Comparison of ENCODE assay signal across 14 mouse cellular contexts in genomic region chr12:54002496-54002895, GRCm38 (mm10).
A peak's percentile ranks its signal among the peaks of the same experiment; 100 is the strongest.
DNase-seq lines count a peak whose midpoint lies in the region; ATAC-seq lines count a peak whose summit lies in the region.
"Had no signal": no experiment of that assay in that cellular context is flagged by ENCODE, and none has a peak within 500 bp of the region (broad histone marks: within the 10 kb centered on the region; RNA-seq: fewer than 3 reads in every experiment).

No protein-coding gene starts in this region.

- H3K36me3 ChIP-seq in hindbrain, embryonic 11.5 days (ENCODE audit: control insufficient read depth, insufficient read depth, low read length), result no peaks in the 10 kb centered on the region
- H3K36me3 ChIP-seq in hindbrain, embryonic 12.5 days, result 0 out of 2 replicates have a peak, but pooled peaks cover 4% of the 10 kb centered on the region
- H3K36me3 ChIP-seq in midbrain, embryonic 10.5 days, result peaks cover 21% of the 10 kb centered on the region
- no peaks in the 10 kb centered on the region for H3K36me3 ChIP-seq in midbrain, embryonic 15.5 days (replicated peaks)
- H3K36me3 ChIP-seq in forebrain, embryonic 15.5 days, result peaks cover 3% of the 10 kb centered on the region; the same call in 1 of the 2 replicates
- H3K36me3 ChIP-seq in neural tube, embryonic 15.5 days, result no peaks in the 10 kb centered on the region
- H3K36me3 ChIP-seq: heart, embryonic 13.5 days; hindbrain, embryonic 15.5 days; limb, embryonic 10.5 days; lung, embryonic 15.5 days had no signal

- ATAC-seq in hindbrain, embryonic 11.5 days (ENCODE audit: low FRiP score), result no peak
- no peak for ATAC-seq in hindbrain, embryonic 12.5 days (ENCODE audit: low FRiP score)
- ATAC-seq in midbrain, embryonic 15.5 days (replicated peaks), result no peak
- ATAC-seq in forebrain, embryonic 15.5 days (replicated peaks), result no peak
- no peak for ATAC-seq in neural tube, embryonic 15.5 days (ENCODE audit: low FRiP score)

- no peak overlapping the region for H3K27ac ChIP-seq in hindbrain, embryonic 11.5 days (ENCODE audit: low read depth, low read length)
- H3K27ac ChIP-seq in hindbrain, embryonic 12.5 days, result no peak overlapping the region
- H3K27ac ChIP-seq in midbrain, embryonic 10.5 days (replicated peaks), result no peak overlapping the region
- no peak overlapping the region for H3K27ac ChIP-seq in midbrain, embryonic 15.5 days
- no peak overlapping the region for H3K27ac ChIP-seq in forebrain, embryonic 15.5 days (replicated peaks)
- H3K27ac ChIP-seq in neural tube, embryonic 15.5 days (replicated peaks), result no peak overlapping the region
- H3K27ac ChIP-seq: heart, embryonic 13.5 days; hindbrain, embryonic 15.5 days; limb, embryonic 10.5 days; lung, embryonic 15.5 days had no signal

- no peak overlapping the region for H3K4me3 ChIP-seq in hindbrain, embryonic 11.5 days (ENCODE audit: low read depth, low read length)
- H3K4me3 ChIP-seq in hindbrain, embryonic 12.5 days, result no peak overlapping the region
- no peak overlapping the region for H3K4me3 ChIP-seq in midbrain, embryonic 10.5 days
- no peak overlapping the region for H3K4me3 ChIP-seq in midbrain, embryonic 15.5 days
- H3K4me3 ChIP-seq in forebrain, embryonic 15.5 days, result no peak overlapping the region
- no peak overlapping the region for H3K4me3 ChIP-seq in neural tube, embryonic 15.5 days (replicated peaks)
- H3K4me3 ChIP-seq: heart, embryonic 13.5 days; hindbrain, embryonic 15.5 days; limb, embryonic 10.5 days; lung, embryonic 15.5 days had no signal

- H3K9me3 ChIP-seq in hindbrain, embryonic 11.5 days (ENCODE audit: control insufficient read depth, low read length), result no peaks in the 10 kb centered on the region
- no peaks in the 10 kb centered on the region for H3K9me3 ChIP-seq in hindbrain, embryonic 12.5 days (replicated peaks)
- H3K9me3 ChIP-seq in midbrain, embryonic 10.5 days (replicated peaks), result no peaks in the 10 kb centered on the region
- H3K9me3 ChIP-seq in midbrain, embryonic 15.5 days, result no peaks in the 10 kb centered on the region
- no peaks in the 10 kb centered on the region for H3K9me3 ChIP-seq in forebrain, embryonic 15.5 days
- no peaks in the 10 kb centered on the region for H3K9me3 ChIP-seq in neural tube, embryonic 15.5 days (replicated peaks)
- H3K9me3 ChIP-seq: heart, embryonic 13.5 days; hindbrain, embryonic 15.5 days; limb, embryonic 10.5 days; lung, embryonic 15.5 days had no signal

- H3K4me1 ChIP-seq in hindbrain, embryonic 11.5 days (replicated peaks; ENCODE audit: control insufficient read depth, insufficient read depth, low read length), result no peaks in the 10 kb centered on the region
- peaks cover 11% of the 10 kb centered on the region for H3K4me1 ChIP-seq in hindbrain, embryonic 12.5 days
- peaks cover 18% of the 10 kb centered on the region for H3K4me1 ChIP-seq in midbrain, embryonic 10.5 days
- peaks cover 5% of the 10 kb centered on the region; the same call in 1 of the 2 replicates for H3K4me1 ChIP-seq in midbrain, embryonic 15.5 days
- 0 out of 2 replicates have a peak, but pooled peaks cover 5% of the 10 kb centered on the region for H3K4me1 ChIP-seq in forebrain, embryonic 15.5 days
- H3K4me1 ChIP-seq in neural tube, embryonic 15.5 days, result 0 out of 2 replicates have a peak, but pooled peaks cover 9% of the 10 kb centered on the region
- H3K4me1 ChIP-seq: lung, embryonic 15.5 days had no signal

- no peak overlapping the region for H3K4me2 ChIP-seq in hindbrain, embryonic 11.5 days (replicated peaks; ENCODE audit: low read depth, low read length)
- H3K4me2 ChIP-seq in hindbrain, embryonic 12.5 days (replicated peaks), result no peak overlapping the region
- no peak overlapping the region for H3K4me2 ChIP-seq in midbrain, embryonic 15.5 days
- H3K4me2 ChIP-seq in forebrain, embryonic 15.5 days (replicated peaks), result no peak overlapping the region
- H3K4me2 ChIP-seq in neural tube, embryonic 15.5 days, result no peak overlapping the region
- H3K4me2 ChIP-seq: heart, embryonic 13.5 days; hindbrain, embryonic 15.5 days; lung, embryonic 15.5 days had no signal

- peak; percentile 17 for DNase-seq in hindbrain, embryonic 11.5 days (ENCODE audit: low spot score)
- peak; percentile 34 for DNase-seq in midbrain, embryonic 10.5 days (ENCODE audit: low spot score)
- peak; percentile 22 for DNase-seq in NIH3T3 (ENCODE audit: low read depth)
- DNase-seq in retina, embryonic 14.5 days (ENCODE audit: low spot score), result peak; percentile 22
- DNase-seq: kidney, adult 9 months; layer of hippocampus, adult 9-11 months had no signal

- WGBS in hindbrain, embryonic 11.5 days, result 70% methylated on average over 4 of the region's 4 CpGs
- WGBS in hindbrain, embryonic 12.5 days, result 70% methylated on average over 4 of the region's 4 CpGs
- 72% methylated on average over 4 of the region's 4 CpGs for WGBS in midbrain, embryonic 10.5 days
- WGBS in midbrain, embryonic 15.5 days, result 74% methylated on average over 4 of the region's 4 CpGs
- WGBS in forebrain, embryonic 15.5 days, result 78% methylated on average over 4 of the region's 4 CpGs
- WGBS in neural tube, embryonic 15.5 days, result 77% methylated on average over 4 of the region's 4 CpGs

- no peaks in the 10 kb centered on the region for H3K27me3 ChIP-seq in hindbrain, embryonic 11.5 days (ENCODE audit: control insufficient read depth, insufficient read depth, low read length)
- H3K27me3 ChIP-seq in hindbrain, embryonic 12.5 days, result no peaks in the 10 kb centered on the region
- no peaks in the 10 kb centered on the region for H3K27me3 ChIP-seq in midbrain, embryonic 10.5 days (ENCODE audit: low read depth, poor library complexity, severe bottlenecking)
- no peaks in the 10 kb centered on the region for H3K27me3 ChIP-seq in midbrain, embryonic 15.5 days (replicated peaks)
- no peaks in the 10 kb centered on the region for H3K27me3 ChIP-seq in forebrain, embryonic 15.5 days
- no peaks in the 10 kb centered on the region for H3K27me3 ChIP-seq in neural tube, embryonic 15.5 days (replicated peaks)
- H3K27me3 ChIP-seq: heart, embryonic 13.5 days; hindbrain, embryonic 15.5 days had no signal

- H3K9ac ChIP-seq in hindbrain, embryonic 11.5 days (ENCODE audit: low read depth, low read length), result no peak overlapping the region
- no peak overlapping the region for H3K9ac ChIP-seq in hindbrain, embryonic 12.5 days
- H3K9ac ChIP-seq in midbrain, embryonic 15.5 days, result no peak overlapping the region
- H3K9ac ChIP-seq in forebrain, embryonic 15.5 days (replicated peaks), result no peak overlapping the region
- no peak overlapping the region for H3K9ac ChIP-seq in neural tube, embryonic 15.5 days (replicated peaks)
- H3K9ac ChIP-seq: heart, embryonic 13.5 days; hindbrain, embryonic 15.5 days; lung, embryonic 15.5 days had no signal
